Mouse (Mus musculus): ENCODE measurements around the gene Prss3.
"Not testable (repeated sequence)": the region's sequence is repeated elsewhere in the genome, so short reads cannot be mapped to it uniquely, and the experiment has no call there.

The Prss3 gene

GRCm38 (mm10) chr6:41377578-41377977 lies at the start of gene Prss3:
Gene Prss3 (minus strand): TSS chr6:41377678.
- DNase-seq, result not testable (repeated sequence)

- not testable (repeated sequence) for DNase-seq
These were observed 14.6 kb upstream of the Prss3 start, which contains the start of gene Gm5771 for GRCm38 (mm10) chr6:41392056-41392455. Gene Gm5771 (plus strand): TSS chr6:41392356.

DNA sequence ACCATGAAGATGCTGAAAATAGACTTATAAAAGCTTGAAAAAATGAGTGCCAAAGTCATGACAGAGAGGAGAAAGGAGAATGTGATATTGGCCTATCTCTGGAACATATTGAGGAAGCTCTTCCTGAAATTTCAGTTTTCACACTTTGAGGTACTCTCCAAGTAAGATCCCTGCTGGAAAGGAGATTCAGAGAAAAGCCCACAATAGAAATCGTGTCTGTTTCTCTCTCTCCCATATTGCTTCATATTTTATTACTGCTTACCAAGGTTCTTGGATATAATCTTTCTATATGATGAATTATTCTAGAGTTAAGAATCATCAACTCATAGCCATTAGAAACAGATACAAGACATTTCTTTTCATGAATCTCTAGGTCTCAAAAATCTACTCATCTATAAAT lies 14.2 kb upstream of the Prss3 start:
- not testable (repeated sequence) for DNase-seq

- DNase-seq, result no peak
These were observed 9.3 kb upstream of the Prss3 start for GRCm38 (mm10) chr6:41386781-41387180.

- DNase-seq, result not testable (repeated sequence)
These were observed 3.7 kb downstream of the Prss3 start for GRCm38 (mm10) chr6:41373772-41374171.

DNA sequence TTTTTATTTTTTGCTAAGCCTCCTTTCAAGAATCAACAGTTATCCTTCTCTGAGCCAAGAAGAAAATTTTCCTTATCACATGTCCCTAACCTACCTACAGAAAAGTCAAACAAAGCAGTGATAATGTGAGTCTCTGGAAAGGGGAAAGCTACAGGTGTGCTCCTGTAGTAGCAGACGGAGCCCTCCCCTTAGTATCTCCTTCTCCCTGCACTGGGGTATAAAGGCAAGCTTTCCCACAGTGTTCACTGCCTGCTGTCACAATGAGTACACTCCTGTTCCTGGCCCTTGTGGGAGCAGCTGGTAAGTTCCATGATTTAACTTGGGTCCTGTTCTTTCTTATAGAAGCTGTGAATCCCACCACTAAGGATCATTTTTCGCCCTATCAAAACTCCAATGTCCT lies 23.5 kb downstream of the Prss3 start, which contains the start of gene Try10:
TSS of gene Try10 (plus strand) at position 174 of the 400 bp plus-strand sequence.
- no peak for DNase-seq
